Mouse (Mus musculus): ENCODE data around the gene Zfp827.

GRCm38 (mm10) chr8:79027977-79028487 is at the start of gene Zfp827:
- TF ChIP-seq POLR2A (IDR thresholded peaks at IDR 0.05; ENCODE audit: low read depth, low read length) (peak; percentile 82), CTCF (IDR thresholded peaks at IDR 0.05; ENCODE audit: borderline replicate concordance, insufficient read depth, low read length) (0 out of 2 replicates have a peak, but pooled peaks have one; percentile 4)

Measured in embryonic fibroblast, embryonic 13.5 days (primary cell).